Mouse (Mus musculus) midbrain, embryonic 16.5 days (tissue): ENCODE measurements around the gene Agap3. TPM values are rescaled to one million over a fixed set of nuclear protein-coding genes. Genes with fewer than 3 reads are reported as not detected.

ENCODE experiments used
- ATAC-seq: fragments of 200-750 bp; cut with Nextera tagmentation; 2 replicates; pipeline ENCODE4 v1.8.0; 2017; ENCODE audit warnings: moderate TSS enrichment
- H3K27ac ChIP-seq: fragments of 300-500 bp; sonication (generic); 2 replicates; pipeline ENCODE4 v1.5.1; 2014; ENCODE audit warnings: mild to moderate bottlenecking, low read length, mixed read lengths
- H3K27me3 ChIP-seq: fragments of 300-500 bp; sonication (generic); 2 replicates; pipeline ENCODE4 v1.6.1; 2014; ENCODE audit warnings: low read depth, low read length, mixed read lengths; ENCODE audit not compliant: control insufficient read depth, insufficient read depth
- H3K36me3 ChIP-seq: fragments of 300-500 bp; sonication (generic); 2 replicates; pipeline ENCODE4 v1.6.1; 2014; ENCODE audit warnings: mild to moderate bottlenecking, low read length, moderate library complexity, mixed read lengths; ENCODE audit not compliant: control insufficient read depth, insufficient read depth
- H3K4me1 ChIP-seq: fragments of 300-500 bp; sonication (generic); 2 replicates; pipeline ENCODE4 v1.6.1; 2014; ENCODE audit warnings: mild to moderate bottlenecking, low read length, mixed read lengths; ENCODE audit not compliant: control insufficient read depth, insufficient read depth
- H3K4me2 ChIP-seq: fragments of 300-500 bp; sonication (generic); 2 replicates; pipeline ENCODE4 v1.6.1; 2014; ENCODE audit warnings: mild to moderate bottlenecking, low read length, mixed read lengths
- H3K4me3 ChIP-seq: fragments of 300-500 bp; sonication (generic); 2 replicates; pipeline ENCODE4 v1.5.1; 2014; ENCODE audit warnings: low read depth, mild to moderate bottlenecking, low read length, moderate library complexity, mixed read lengths
- H3K9ac ChIP-seq: fragments of 300-500 bp; sonication (generic); 2 replicates; pipeline ENCODE4 v1.6.1; 2014; ENCODE audit warnings: low read depth, low read length, mixed read lengths
- H3K9me3 ChIP-seq: fragments of 300-500 bp; sonication (generic); replicated peaks from 2 replicates; pipeline ENCODE4 v1.6.1; 2014; ENCODE audit warnings: mild to moderate bottlenecking, low read length, mixed read lengths; ENCODE audit not compliant: control insufficient read depth, poor library complexity, severe bottlenecking
- WGBS: fragments of 180-500 bp; shearing (Covaris S2); extraction: QIAGEN DNeasy Blood & Tissue Kit; methylation state at CpG from one replicate; pipeline ENCODE4 v1.1.7; 2014; 5-methylcytosine and 5-hydroxymethylcytosine counted together
- polyA plus RNA-seq: library from polyadenylated mRNA; unstranded; fragments of >200 nt; fragmentation: Nextera tagmentation; extraction: Ambion mirVana; gene quantifications from 2 replicates; pipeline ENCODE4 v1.2.1, GENCODE M21; 2015

Agap3 gene
- polyA plus RNA-seq, 1 experiment from 2014 or later = 55.6 TPM

DNA sequence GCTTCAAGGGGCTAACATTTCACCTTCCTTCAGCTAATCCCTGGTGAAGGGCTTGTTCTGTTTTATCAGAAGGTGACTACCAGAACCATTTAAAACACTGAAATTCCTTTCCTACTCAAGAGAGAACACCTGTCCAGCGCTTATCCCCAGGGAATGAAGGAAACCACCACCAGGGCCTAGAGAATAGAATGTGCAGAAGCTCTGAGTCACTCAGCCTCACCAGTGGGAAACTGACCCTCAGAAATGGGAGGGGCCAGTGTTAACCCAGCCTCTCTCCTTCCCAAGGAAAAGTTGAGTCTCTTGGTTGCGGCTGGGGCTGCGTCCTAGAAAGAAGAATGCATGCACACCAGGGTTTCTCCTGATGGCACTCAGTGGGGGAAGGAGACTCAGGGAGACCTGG lies 3.1 kb downstream of the Agap3 start:
- H3K9ac ChIP-seq = no peak overlapping the region
- WGBS = 55% methylated on average over 3 of the region's 3 CpGs

DNA sequence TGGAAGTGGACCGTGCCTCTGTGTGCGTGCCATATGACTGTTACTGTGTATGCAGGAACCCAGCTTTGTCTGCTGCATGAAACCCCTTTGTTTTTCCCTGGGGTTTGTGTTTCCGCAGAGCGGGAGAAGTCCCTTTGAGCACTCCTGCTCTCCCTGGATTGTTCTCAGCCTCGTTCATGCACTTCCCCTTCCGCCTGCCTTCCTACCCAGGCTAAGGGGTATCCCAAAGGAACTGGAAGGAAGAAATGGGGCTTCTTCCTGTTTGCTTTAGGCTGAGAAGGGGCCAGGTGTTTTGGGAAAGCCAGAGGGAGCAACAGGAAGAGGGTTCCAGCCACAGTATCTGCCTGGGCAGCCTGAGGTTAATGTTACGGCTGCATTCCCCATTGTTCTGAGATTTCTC lies 3.6 kb downstream of the Agap3 start:
- H3K4me2 ChIP-seq = peak overlapping the region; percentile 95; the same call in 1 of the 2 replicates
- H3K4me3 ChIP-seq = no peak overlapping the region
- peak overlapping the region; percentile 40 for H3K9ac ChIP-seq
- no peak overlapping the region for H3K27ac ChIP-seq
- H3K27me3 ChIP-seq = no peaks in the 10 kb centered on the region
- WGBS = 46% methylated on average over 7 of the region's 7 CpGs
- no peak for ATAC-seq
- H3K36me3 ChIP-seq = no peaks in the 10 kb centered on the region
- peaks cover 35% of the 10 kb centered on the region for H3K4me1 ChIP-seq
- no peaks in the 10 kb centered on the region for H3K9me3 ChIP-seq

More for the DNA sequence above, 3.1 kb downstream of the Agap3 start:
- Histone ChIP-seq H3K4me1 (peaks cover 35% of the 10 kb centered on the region), H3K4me2 (peak overlapping the region; percentile 95), H3K4me3 (no peak overlapping the region), H3K27ac (no peak overlapping the region), H3K27me3 (no peaks in the 10 kb centered on the region), H3K36me3 (no peaks in the 10 kb centered on the region), H3K9me3 (no peaks in the 10 kb centered on the region)
- ATAC-seq = no peak

DNA sequence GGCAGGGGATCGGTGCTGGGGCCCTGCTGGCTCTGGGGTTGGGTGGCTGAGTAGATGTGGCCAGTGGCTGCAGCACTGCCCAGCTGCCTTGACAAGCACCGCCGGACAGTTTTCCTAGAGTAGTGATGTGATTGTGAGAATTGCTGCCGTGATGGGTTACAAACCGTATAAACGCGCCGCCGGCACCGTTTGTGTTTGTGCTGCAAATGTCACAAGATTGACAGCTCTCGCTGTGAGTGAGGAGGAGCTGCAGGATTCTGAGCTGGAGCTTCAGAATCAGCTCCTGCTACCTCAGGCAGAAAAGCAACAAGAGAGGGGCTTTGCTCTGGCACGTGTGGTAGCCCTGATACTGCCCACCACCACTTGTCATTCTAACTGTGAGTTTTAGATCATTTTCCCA lies 14.8 kb downstream of the Agap3 start:
- no peak overlapping the region for H3K9ac ChIP-seq
- no peak overlapping the region for H3K4me2 ChIP-seq
- no peak for ATAC-seq
- no peak overlapping the region for H3K27ac ChIP-seq
- H3K36me3 ChIP-seq = no peaks in the 10 kb centered on the region
- H3K4me1 ChIP-seq = peaks cover 14% of the 10 kb centered on the region
- H3K9me3 ChIP-seq = no peaks in the 10 kb centered on the region
- no peaks in the 10 kb centered on the region for H3K27me3 ChIP-seq
- H3K4me3 ChIP-seq = no peak overlapping the region
- 19% methylated on average over 12 of the region's 12 CpGs for WGBS

DNA sequence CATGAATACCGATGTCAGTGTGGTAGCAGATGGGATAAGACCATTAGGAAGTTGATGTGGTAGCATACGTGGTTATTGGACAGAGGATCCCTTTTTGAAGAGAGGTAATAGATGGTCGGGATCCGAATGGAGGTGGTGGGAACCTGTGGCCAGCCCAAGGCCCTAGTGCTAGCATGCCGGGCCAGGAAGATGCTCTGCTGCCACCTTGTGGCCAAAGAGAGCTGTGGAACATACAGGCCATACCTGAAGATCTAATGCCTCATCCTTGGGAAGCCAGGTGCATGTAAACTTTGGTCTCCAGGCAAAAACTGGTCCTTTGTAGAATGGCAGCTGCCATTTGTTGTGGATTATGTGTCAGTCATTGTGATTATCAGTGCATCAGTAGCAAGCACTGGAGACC lies 18.6 kb downstream of the Agap3 start:
- WGBS = 9% methylated on average over 5 of the region's 5 CpGs
- peaks cover 33% of the 10 kb centered on the region for H3K4me1 ChIP-seq
- H3K27me3 ChIP-seq = no peaks in the 10 kb centered on the region; the same call in none of the 2 replicates
- no peaks in the 10 kb centered on the region for H3K36me3 ChIP-seq
- H3K9me3 ChIP-seq = no peaks in the 10 kb centered on the region
- H3K9ac ChIP-seq = no peak overlapping the region
- H3K27ac ChIP-seq = no peak overlapping the region
- H3K4me2 ChIP-seq = no peak overlapping the region
- ATAC-seq = peak; percentile 63
- no peak overlapping the region for H3K4me3 ChIP-seq

DNA sequence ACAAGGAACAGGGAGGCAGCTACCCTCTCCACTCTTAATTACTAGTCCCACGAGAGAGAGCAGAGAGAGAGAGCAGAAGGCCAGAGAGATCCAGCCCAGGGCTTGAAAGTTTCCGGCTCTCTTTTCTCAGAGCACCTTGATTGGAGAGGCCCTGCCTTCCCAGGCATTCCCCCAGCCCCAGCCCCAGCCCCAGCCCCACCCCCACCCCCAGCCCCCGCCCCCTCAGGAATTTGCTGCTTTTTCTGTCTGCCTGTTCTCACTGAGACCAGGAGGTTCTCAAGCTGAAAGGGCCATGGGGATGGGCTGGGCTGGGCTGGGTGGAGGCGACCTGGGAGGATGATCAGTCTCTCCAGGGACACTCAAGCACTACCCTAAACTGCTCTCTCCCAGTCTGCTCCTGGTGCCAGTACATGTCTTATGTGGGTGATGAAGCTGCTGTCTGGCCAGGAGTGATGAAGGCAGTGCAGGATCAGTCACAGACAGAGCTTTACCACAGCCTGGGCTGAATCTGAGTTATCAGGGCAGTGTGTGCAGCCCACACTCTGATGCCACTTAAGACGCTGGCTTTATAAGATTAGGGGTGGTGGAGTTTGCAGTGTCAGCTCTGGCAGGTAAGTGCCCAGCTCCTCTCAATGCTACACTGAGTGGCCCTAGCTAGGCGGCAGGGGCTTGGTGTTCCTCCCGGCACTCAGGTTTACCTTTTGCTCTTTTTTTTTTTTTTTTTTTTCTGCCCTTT lies 21.1 kb downstream of the Agap3 start:
- 33% methylated on average over 6 of the region's 7 CpGs for WGBS
- ATAC-seq = no peak
- H3K9ac ChIP-seq = no peak overlapping the region
- peaks cover 7% of the 10 kb centered on the region for H3K36me3 ChIP-seq
- peaks cover 21% of the 10 kb centered on the region for H3K4me1 ChIP-seq
- H3K4me2 ChIP-seq = no peak overlapping the region
- H3K27ac ChIP-seq = no peak overlapping the region
- H3K9me3 ChIP-seq = no peaks in the 10 kb centered on the region
- no peak overlapping the region for H3K4me3 ChIP-seq
- H3K27me3 ChIP-seq = no peaks in the 10 kb centered on the region; the same call in none of the 2 replicates

DNA sequence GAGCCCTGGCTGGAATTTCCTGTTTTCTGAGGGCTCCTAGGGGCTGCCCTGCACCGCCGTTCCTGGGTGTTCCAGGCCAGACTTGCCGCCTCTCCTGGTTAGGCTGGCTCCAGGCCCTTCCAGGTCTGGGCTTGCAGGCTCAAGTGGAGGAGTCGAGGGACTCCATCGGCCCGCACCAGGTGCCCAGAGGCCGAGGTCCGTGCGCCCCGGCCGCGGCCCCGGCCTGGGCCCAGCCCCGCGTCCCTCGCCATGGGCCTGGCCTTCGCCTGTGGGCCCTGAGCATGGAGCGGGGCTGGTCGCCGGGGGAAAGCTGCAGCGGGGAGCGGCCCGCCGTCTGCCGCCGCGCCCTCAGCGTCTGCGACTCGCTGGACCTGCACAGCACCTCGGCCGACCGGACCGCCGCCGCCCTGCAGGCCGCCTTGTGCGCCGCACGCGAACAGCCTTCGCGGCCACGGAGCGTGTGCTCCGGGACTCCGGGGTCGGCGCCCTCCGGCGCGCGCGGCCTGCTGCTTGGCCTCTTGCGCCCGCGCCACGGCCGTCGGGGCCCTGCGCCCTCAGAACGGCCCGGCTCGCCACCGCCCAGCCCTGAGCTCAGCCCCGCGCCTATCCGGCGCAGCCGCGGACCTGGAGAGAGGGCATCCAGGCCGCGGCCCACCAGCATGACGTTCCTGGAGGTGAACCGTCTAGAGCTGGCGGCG lies 22.2 kb downstream of the Agap3 start:
- Histone ChIP-seq H3K36me3 (peaks cover 16% of the 10 kb centered on the region), H3K4me2 (peak overlapping the region; percentile 54), H3K27me3 (no peaks in the 10 kb centered on the region; the same call in none of the 2 replicates), H3K27ac (no peak overlapping the region), H3K9me3 (no peaks in the 10 kb centered on the region), H3K4me3 (peak overlapping the region; percentile 31), H3K9ac (peak overlapping the region; percentile 60), H3K4me1 (peaks cover 21% of the 10 kb centered on the region)
- no peak for ATAC-seq
- WGBS = 6% methylated on average over 57 of the region's 77 CpGs

DNA sequence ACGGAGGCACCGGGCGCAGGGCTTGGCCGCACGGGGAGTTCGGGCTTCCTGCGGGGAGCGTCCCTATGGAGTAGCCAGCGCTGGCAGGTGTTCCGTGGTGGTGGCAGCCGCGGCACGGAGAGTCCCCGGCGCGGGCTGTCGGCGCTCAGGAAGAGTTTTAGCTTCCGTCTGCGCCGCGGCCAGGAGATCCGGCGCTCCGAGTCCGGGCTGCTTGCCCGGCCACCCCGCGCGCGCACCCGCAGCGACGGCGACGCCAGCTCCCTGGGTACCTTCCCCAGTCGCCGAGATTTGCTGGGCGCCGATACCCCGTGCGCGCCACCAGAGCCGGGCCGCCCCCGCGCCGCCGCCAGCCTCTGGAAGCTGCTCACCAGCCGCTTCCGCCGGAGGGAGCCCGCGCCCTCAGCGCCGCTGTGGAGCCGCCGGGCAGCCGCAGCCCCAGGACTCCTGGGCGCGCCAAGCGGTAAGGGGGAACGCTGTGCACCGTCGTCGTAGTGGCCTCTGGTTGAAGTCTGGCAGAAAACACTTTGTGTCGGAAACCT lies 22.8 kb downstream of the Agap3 start:
- 5% methylated on average over 65 of the region's 67 CpGs for WGBS
- Histone ChIP-seq H3K9ac (peak overlapping the region; percentile 60), H3K36me3 (peaks cover 22% of the 10 kb centered on the region), H3K4me2 (peak overlapping the region; percentile 54), H3K4me3 (peak overlapping the region; percentile 31), H3K27ac (no peak overlapping the region), H3K27me3 (no peaks in the 10 kb centered on the region; the same call in none of the 2 replicates), H3K9me3 (no peaks in the 10 kb centered on the region), H3K4me1 (peaks cover 21% of the 10 kb centered on the region)
- no peak for ATAC-seq

DNA sequence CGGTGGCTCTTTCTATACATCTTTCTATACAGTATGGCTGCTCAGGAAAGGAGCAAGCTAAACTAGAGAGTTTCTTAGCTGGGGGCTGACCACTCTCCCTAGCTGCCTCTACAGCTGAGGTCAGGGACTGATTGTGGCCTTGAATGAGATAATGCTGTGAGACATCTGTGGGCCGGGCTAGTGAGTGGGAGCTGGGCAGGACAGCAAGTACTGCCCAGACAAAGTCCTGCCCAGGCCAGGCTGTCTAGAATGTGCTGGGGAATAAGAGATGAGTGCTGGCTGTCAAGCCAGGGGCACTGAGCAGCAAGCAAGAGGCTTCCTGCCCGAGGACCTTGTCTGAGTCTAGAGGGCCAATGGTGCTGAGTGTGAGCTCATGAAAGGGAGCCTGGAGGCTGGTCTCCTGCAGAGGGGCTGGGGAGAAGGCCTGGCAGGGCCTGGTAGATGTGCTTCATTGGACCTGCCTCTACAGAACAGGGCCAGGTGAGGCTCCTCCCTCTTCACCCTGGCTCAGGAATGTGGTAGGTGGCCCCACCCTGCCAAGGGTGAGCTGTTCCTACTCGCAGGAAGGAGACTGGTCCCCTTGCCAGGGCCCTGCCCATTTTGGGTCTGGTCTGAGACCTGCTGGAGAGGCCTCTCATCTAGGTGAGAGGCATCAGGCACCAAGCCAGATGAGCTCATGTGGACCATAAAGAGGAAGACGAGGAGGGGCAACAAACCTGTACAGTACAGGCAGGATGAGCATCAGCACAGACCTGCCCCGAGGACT lies 23.7 kb downstream of the Agap3 start:
- Histone ChIP-seq H3K36me3 (peaks cover 29% of the 10 kb centered on the region), H3K9me3 (no peaks in the 10 kb centered on the region), H3K4me2 (no peak overlapping the region), H3K27me3 (no peaks in the 10 kb centered on the region; the same call in none of the 2 replicates), H3K9ac (no peak overlapping the region), H3K27ac (no peak overlapping the region), H3K4me3 (no peak overlapping the region), H3K4me1 (peaks cover 21% of the 10 kb centered on the region)
- ATAC-seq = no peak
- 81% methylated on average over 6 of the region's 6 CpGs for WGBS
